Mouse (Mus musculus) cerebellum, adult 9-10 months (tissue): ENCODE measurements around the gene Olfr110.
"Not testable (repeated sequence)": the region's sequence is repeated elsewhere in the genome, so short reads cannot be mapped to it uniquely, and the experiment has no call there.

ENCODE experiments used
- DNase-seq: peaks from one replicate; pipeline ENCODE4 v3.0.0; 2022

Gene Olfr110

DNA sequence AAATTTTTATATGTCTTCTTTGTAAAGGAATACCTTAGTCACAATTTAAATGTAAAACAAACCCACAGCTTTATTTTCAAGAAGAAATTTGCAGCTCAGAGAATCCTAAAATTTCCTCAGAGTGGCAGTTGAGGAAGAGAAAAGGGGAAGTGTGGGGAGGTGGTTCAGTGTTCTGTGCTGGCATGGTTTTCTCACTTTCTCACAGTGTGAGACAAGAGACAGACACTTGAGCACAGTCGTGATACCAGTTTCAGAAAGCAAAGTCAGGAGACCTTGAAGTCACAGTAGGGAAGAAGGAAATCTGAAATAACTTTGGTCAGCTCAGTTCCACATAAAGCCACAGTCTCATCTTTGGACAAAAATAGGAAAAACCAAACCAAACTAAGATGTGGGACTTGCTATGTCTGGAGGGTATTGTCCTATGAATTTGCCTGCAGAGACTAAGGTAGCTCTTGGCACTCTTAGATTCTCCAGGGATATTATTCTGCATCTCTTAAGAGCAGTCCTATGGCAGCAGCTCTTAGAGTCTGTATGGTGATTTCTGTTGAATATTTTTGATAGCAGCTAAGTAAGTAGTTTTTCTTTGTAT lies at the start of gene Olfr110:
Olfr110 (plus strand) TSS at position 539 of the 589 bp plus-strand sequence.
- no peak for DNase-seq

DNA sequence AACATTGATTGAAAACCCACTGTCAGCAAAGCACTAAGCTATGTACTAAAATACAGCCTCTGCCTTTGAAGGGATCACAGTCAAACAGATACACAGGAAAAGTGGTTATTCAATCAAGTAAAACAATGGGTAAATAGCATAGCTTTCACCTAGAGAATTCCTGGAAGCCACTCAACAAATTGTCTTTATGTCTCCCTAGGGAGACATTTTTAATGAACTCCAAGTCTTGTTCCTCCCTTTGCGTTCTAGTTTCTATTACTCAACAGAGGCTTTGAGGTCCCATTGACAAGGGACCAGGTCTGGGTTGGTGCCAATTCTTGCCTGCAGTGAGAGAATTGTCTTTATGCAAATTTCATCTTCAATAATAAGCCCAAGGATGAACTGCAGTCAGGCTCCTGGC lies 47.1 kb upstream of the Olfr110 start, which contains the start of gene Olfr108:
Olfr108 (plus strand) TSS at position 301 of the 400 bp plus-strand sequence.
- no peak for DNase-seq

DNA sequence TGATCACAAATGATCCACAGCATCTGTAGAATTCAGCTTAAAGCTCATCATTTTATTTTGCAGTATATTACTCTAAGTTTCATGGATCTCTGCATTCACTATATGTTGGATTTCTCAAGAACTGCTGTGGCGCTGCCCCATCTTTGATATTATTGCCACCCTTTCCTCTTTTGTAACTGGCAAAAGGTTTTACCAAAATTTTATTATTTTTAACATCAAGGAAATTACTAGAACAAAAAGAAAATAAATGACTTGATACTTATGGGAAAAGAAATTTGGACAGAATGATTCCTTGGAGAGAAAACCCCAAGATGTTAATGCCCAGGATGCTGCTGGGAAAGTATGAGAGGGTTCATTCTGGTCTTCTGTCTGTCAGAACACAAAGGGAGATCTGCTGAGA lies 33.7 kb upstream of the Olfr110 start, which contains the start of gene Olfr109:
Olfr109 (plus strand) TSS at position 301 of the 400 bp plus-strand sequence.
- DNase-seq = no peak

DNA sequence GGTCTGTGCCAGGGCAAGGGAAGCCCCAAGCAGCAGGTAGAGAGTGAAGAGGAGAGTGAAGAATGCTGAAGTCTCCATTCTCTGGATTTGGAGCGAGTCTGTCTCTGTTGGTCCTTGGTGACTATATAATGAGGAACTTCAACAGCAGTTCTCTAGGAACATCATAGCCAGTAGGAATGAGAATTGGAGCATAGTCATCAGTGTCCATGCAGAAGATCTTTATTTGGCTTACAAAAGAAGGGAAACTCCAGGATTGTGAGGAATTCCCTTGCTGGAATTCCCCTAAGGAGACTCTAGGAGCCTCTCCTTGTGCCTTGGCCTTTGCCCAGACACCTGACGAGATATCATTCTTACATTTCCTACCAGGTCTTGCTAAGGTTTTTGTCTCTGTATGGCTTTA lies 8.8 kb upstream of the Olfr110 start, which contains the start of gene H2-M2:
H2-M2 (minus strand) TSS at position 101 of the 400 bp plus-strand sequence.
- no peak for DNase-seq

DNA sequence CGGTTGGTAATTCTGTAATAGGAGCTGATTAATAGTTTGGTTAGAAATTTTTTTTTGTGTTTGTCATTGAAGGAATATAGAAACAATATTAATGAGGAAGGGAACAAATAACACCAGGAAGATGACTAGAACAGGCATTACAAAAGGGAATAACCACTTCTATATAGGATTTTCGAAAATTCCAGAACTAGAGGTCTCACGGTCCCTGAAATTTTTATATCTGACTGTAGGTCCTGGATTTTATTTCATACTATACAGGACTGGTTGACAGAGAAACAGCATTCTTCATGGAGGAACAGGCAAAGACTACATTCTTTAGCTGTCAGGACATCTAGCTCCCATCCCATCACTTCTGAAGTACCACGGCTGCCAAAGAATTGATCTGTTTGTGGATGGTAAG lies 15.5 kb downstream of the Olfr110 start, which contains the start of gene Olfr111:
Olfr111 (plus strand) TSS at position 301 of the 400 bp plus-strand sequence.
- no peak for DNase-seq

DNA sequence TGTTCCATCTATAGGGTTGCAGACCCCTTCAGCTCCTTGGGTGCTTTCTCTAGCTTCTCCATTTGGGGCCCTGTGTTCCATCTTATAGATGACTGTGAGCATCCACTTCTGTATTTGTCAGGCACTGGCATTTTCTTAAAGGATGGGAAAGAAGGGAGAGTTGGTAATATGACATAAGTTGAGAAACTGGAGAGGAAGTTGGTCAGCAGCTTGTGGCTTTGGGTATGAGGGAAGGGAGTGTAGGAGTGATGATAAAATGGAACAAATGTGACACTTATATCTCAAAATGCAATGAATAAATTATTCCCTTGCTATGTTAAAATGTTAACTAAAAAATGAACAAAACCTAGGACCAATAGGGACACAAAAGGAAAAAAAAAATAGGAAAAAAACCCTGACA lies 32.3 kb downstream of the Olfr110 start:
- not testable (repeated sequence) for DNase-seq

DNA sequence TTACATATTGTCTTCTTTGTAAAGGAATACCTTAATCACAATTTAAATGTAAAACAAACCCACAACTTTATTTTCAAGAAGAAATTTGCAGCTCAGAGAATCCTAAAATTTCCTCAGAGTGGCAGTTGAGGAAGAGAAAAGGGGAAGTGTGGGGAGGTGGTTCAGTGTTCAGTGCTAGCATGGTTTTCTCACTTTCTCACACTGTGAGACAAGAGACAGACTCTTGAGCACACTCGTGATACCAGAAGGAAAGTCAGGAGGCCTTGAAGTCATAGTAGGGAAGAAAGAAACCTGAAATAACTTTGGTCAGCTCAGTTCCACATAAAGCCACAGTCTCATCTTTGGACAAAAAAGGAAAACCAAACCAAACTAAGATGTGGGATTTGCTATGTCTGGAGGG lies 33.2 kb downstream of the Olfr110 start:
- not testable (repeated sequence) for DNase-seq

DNA sequence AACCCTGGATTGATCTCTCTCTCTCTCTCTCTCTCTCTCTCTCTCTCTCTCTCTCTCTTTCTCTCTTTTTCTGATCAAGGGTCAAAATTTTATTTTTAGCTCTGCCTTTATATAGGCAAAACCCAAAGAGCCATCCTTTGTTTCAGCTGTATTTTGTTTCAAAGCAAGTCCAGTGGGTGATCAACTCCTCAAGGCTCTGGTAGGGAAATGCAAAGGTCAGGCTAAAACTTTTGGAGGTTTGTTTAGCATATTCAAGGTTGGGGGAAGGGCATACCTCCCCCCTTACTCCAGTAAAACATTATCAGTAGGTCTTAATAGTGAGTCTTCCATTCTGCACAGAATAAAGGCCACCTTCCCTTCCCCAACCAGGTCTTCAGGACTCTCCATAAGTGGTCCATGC lies 42.9 kb downstream of the Olfr110 start:
- no peak for DNase-seq

DNA sequence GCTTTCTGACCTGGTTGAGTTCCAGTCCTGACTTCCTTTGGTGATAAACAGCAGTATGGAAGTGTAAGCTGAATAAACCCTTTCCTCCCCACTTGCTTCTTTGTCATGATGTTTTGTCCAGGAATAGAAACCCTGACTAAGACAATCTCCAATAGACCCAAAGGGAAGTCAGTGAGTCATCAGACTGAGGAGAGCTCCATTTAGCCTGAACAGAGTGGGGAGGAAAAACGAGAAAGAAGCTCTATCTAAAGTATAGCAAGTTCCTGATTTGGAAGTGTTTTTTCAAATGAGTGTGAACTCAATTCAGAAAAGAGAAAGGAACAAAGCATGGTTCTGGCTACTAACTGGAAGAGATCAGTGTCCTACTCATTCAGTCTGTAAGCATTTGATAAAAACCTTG lies 46.1 kb downstream of the Olfr110 start:
- DNase-seq = not testable (repeated sequence)

DNA sequence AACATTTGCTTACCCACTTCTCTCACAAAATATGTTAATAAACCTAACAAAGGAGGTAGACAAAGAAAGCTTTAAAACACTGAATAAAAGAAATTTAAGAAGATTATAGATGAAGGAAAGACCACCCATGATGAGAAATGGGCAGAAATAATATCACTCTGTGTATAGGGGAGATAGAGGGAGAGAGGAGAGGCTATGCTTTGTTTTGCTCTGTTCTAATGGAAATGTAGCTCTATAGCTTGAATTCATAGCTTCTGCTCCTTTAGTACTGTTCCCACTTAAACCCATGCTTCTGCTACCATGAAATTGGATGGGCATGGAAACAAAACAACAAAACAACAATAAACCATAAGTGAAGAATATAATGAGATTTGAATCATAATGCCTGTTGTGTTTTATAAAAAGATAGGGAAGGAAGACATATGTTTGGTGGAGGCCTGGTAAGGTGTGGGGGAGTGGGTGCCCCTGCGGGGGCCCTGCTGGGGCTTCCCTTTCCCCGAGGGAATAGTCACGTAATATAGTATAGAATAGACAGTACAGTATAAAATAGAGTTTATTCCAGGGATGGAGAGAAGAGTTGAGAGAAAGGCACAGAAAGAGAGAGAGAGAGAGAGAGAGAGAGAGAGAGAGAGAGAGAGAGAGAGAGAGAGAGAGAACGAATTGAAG lies 49.3 kb downstream of the Olfr110 start:
- no peak for DNase-seq

DNA sequence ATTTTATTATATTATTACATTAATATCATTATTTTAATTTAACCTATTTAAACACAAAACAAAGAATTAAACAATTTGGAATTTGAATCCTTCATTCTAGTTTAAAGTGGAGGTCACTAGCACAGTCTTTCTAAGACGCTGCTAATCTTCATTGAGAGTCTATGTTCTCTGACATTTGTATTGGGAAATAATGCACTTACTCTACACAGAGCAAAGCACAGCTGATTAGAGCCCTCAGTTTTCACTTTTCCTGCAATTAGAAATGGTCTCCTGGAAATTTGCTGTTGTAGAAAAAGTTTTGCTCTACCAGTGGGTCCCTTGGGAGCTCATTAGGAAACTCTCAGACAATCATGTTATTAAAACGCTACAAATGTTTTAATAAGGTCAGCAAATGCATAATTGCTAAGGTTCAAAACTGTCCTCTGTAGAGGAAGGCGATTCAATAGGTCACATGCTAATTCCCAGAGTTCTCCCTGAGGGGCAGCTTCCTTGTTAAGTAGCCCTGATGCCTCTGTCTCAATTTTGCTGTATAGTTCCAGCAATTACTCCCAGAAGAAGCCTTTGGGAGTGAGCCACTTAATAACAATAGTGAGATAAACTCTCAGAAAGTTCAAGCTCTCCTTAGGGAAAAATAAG lies 51.6 kb downstream of the Olfr110 start:
- DNase-seq = no peak
